Mouse (Mus musculus) urinary bladder, postnatal 25 days (tissue): ENCODE results near the gene Igdcc4.

Source experiments
- DNase-seq: peaks from one replicate; pipeline ENCODE4 v3.0.0; 2022; ENCODE audit warnings: low spot score

Igdcc4 gene

GRCm38 (mm10) chr9:65157631-65158030, 56.3 kb downstream of the Igdcc4 start:
- DNase-seq: no peak

DNA sequence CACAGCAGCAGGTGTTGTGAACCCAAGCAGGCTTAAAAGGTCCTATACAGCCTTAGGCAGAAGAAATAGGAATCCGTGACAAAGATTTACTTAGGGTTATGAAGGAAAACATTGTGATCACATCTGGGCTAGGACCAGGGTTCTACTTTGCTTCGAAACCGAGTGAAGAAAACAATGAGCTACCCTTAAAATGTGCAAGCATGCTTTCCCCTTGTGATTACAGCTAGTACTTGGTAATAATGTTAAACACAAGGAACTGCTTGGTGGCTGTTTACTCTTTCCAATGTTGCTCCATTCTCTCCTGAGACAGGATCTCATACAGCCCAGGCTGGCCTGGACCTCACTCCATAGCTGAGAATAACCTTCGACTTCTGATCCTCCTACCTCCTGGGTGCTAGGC, 59.9 kb downstream of the Igdcc4 start:
- DNase-seq: no peak

- no peak for DNase-seq
Observed at GRCm38 (mm10) chr9:65161881-65162280, 60.6 kb downstream of the Igdcc4 start.

- DNase-seq: no peak
Observed at GRCm38 (mm10) chr9:65162711-65163639, 61.7 kb downstream of the Igdcc4 start.

DNA sequence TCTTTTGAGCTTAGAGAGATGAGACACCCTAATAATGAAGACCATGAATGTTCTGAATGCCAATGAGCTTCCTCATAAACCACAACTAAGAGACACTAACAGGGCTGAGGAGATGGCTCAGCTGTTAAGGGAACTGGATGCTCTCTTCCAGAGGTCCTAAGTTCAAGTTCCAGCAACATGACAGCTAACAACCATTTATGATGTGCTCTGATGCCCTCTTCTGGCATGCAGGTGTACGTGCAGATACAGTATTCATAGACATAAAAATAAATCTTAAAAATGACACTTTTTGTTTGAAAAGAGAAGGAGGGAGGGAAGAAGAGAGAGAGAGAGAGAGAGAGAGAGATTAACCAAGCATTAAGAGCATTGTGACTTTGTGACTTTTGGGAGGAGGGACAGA, 63.6 kb downstream of the Igdcc4 start:
- DNase-seq: no peak

GRCm38 (mm10) chr9:65166386-65166785, 65.1 kb downstream of the Igdcc4 start:
- no peak for DNase-seq

DNA sequence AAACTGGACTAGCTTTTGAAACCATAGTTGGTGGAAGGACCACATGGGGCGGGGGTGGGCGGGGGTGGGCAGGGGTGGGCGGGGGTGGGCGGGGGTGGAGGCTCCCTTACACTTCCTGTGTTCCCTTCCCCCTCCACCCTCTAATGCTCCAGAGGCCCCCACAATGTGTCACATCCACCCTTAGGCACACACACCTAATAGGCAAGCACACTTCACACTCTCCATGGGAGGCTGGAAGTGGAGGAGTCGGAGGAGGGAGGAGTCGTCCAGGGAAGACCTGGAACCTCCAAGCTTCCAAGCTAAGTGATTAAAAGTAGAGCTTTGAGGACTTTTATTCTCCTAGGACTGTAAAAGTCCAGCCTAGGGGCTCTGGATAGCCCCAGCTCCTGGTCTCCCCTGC, 67.2 kb downstream of the Igdcc4 start:
- no peak for DNase-seq

GRCm38 (mm10) chr9:65168952-65169351, 67.7 kb downstream of the Igdcc4 start:
- no peak for DNase-seq

GRCm38 (mm10) chr9:65172654-65173053, 71.4 kb downstream of the Igdcc4 start:
- no peak for DNase-seq

GRCm38 (mm10) chr9:65175234-65175938, 74.1 kb downstream of the Igdcc4 start:
- no peak for DNase-seq

DNA sequence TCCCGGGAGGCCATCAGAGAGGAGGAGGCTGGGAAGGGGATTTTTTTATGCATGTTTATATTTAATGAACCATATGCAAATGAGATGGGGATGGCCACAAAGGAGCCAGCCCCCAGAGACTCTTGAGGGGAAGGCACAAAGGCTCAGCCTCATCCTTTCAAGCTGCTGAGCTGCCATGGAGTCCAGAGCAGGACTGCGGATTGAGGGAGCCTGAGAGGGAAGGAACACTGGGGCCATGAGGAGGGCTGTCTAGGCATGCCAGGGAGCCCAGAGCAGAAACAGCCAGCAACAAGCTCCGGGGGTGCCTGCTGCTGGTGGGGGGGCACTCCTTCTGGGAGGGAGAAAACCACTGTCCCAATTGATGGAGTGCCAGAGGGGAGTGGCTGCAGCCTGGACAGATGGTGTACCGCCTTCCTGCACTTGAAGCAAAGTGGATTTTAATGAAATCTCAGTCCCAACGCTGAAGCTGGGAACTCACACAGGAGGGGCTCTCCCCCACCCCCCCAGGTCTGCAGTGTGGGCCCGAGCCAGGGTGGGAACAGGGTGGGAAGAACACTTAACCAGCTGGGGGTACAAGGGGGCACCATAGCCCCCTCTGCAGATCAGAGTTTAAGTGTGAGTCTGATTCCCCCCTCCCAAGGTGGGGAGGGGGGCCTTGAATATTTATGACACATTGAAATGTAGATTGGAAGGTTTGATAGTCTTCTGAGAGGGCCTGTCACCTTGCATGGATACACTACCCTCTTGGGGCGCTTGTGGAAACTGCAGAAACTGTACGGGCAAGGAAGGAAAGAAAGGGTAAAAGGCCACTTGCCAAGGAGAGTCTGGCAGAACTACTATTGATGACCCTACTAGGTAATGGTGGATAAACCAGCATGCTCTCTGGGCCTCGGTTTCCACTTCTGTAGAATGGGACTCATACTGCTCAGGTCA, 74.9 kb downstream of the Igdcc4 start:
- DNase-seq: no peak

GRCm38 (mm10) chr9:65177497-65177896, 76.2 kb downstream of the Igdcc4 start:
- no peak for DNase-seq

GRCm38 (mm10) chr9:65177912-65178311, 76.6 kb downstream of the Igdcc4 start:
- no peak for DNase-seq

DNA sequence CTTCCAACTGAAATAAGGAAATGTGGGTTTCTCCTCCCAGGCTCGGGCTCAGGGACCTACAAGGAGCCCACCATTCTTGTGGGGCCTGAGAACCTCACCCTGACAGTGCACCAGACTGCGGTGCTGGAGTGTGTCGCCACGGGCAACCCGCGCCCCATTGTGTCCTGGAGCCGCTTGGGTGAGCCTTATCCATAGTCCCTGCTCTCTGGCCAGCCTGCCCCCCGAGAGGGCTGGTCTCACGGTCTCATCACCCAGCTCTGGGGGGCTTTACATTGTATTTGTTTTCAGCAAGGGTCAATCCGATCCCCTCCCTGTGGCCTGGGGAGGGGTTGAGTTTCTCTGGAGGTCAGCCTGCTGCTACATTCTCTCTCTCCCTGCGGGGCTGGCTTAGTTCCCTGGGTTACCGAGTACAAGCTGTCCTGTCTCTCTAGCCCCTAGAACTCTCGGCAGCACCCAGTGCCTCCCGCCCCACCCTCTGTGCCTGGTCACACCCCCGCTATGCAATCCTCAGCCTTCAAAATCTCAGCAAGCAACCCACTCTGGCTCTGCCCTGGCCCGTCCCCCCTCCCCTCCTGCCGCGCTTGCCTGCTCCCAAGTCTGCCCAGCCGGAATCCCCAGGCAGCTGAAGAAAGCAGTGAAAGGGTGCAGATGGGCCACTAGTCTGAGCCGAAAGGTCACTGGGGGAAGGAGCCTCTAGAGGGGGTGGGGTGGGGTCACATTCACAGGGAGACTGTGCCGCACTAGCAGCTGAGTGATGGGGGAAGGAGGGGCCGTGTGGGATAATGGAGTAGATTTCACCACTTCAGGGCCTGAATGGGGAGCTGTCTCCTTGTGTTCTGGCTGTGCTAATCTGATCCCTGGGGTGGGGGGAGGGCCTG, 77.3 kb downstream of the Igdcc4 start:
- DNase-seq: no peak

DNA sequence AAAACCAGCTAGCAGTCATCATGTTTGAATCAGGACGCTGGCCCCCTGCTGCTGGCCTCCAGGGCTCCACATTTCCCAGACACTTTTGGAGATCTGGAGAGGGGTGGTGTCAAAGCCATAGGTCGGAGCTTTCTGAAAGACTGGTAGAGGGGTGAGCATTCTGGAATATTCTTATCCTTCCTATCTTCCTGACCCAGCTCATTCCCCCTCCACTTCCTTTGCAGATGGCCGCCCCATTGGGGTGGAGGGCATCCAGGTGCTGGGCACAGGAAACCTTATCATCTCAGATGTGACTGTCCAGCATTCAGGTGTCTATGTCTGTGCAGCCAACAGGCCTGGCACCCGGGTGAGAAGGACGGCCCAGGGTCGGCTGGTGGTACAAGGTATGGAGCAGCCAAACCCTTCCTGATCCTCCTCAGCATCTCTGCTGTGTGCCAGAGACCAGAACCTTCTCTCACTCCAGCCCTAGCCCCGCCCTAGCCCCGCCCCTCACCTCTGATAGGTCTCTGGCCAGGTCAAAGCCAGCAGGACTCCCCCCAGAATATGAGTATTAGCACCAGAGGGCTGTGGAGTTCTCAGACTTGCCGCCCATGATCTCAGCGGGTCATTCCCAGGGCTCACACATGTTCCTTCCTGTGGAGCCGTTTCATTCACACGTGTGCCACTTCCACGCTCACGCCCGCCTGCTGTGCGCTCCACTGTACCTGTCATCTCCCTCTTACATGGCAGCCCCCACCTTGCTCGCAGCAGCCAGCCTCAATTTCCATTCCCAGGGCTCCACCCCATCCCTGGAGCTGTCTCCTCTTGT, 78.7 kb downstream of the Igdcc4 start:
- DNase-seq: no peak
